Mouse (Mus musculus): ENCODE measurements around the gene Tnfrsf17. TPM values are rescaled to one million over a fixed set of nuclear protein-coding genes. Genes with fewer than 3 reads are reported as not detected.
A peak's percentile ranks its signal among the peaks of the same experiment; 100 is the strongest.
"Not testable (repeated sequence)": the region's sequence is repeated elsewhere in the genome, so short reads cannot be mapped to it uniquely, and the experiment has no call there.

The Tnfrsf17 gene
- 1.2 and 1.5 TPM in 2 replicates for polyA plus RNA-seq (2012; rRNA removed)

DNA sequence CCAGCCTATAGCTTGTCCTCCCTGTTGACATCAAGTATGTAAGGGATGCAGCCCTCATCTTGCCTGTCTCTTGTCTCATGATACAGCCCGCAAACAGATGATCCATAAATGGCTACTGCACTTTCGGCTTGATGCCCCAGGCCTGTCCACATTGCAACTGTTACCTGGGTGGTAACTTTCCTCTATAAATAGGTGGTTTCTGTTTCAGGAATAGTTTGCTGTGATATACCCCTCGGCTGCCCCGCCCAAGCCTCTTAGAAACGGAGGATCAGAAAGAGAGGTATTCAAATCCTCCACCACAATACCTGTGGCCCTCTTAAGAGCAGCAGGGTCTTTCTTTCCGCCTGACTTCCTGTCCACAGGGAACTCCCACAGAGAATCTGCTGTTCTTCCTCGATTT is at the start of gene Tnfrsf17:
TSS of gene Tnfrsf17 (plus strand) at position 301 of the 400 bp plus-strand sequence.
- DNase-seq (ENCODE audit: extremely low spot score in 1 of 2, low spot score in 1 of 2) = no peak

DNA sequence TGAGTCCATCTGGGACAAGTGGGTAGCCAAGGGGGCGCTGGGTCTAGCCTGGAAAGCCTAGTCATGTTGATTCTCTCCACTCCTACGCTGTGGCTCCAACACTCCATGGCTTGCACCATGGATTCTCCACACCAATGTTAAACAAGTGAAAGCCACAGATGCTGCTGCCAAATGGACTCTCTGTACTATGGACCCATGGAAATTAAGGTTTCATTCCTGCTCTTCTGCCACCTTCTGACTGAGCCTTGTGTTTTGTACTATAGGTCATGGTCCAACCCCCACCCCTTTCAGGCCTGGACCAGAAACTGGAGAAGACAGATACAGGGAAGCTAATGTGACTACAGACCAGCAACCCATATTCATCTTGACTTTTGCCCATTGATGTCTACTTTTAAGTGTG is 47.1 kb upstream of the Tnfrsf17 start:
- DNase-seq (ENCODE audit: extremely low spot score in 1 of 2, low spot score in 1 of 2) = no peak

DNA sequence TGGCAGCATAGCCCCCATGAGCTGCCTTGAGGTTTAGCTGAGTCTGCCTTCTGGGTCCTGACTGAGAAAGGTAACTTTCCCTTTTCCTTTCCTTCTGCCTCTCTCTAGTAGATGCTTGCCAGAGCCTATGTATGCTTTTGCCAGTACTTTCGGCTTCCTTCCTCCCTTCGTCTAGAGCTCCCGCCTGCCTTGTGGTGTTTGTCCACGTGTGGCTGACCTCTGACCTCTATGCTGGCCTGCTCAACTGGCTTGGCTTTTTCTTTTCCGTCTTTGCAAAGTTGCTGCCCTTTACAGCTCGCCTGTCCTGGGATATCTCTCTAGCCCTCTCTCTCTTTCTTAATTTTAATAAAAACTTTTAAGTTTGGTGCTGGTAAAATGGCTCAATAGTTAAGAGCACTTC is 43.8 kb upstream of the Tnfrsf17 start:
- DNase-seq (ENCODE audit: extremely low spot score in 1 of 2, low spot score in 1 of 2) = no peak

DNA sequence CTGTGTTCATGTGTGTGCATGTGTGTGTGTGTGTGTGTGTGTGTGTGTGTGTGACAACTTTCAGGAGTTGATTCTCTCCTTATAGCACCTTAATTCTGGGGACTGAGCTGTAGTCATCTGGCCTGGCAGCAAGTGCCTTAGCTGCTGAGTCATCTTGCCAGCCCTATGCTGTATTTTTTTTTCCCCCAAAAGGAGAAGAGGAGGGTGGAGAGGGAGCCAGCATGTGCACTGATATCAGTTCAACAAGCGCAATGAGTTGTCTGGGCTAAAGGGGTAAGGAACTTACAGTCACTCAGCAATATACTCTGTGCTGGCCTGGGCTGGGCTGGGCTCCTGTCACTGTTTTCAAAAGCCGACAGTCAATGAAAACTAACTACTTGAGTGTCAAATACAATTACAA is 43.0 kb upstream of the Tnfrsf17 start:
- DNase-seq (ENCODE audit: extremely low spot score in 1 of 2, low spot score in 1 of 2) = peak in 1 of 2 experiments; percentile 19

DNA sequence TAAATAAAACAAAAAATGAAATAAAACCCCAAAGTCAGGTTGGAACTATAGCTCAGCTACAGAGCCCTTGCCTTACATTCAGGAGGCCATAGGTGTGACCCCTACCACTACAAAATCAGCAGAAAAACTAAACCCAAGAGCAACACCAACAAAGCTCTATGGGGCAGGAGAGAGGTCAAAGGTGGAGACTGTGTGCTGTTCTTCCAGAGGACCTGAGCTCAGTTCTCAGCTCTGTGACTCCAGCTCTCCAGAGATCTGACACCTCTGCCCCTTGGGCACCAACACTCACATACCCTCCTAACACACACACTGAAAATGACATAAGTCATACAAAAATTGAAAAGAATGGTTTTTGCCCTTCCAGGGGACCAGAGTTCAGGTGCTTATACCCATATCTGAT is 42.5 kb upstream of the Tnfrsf17 start:
- DNase-seq (ENCODE audit: extremely low spot score in 1 of 2, low spot score in 1 of 2) = no peak

DNA sequence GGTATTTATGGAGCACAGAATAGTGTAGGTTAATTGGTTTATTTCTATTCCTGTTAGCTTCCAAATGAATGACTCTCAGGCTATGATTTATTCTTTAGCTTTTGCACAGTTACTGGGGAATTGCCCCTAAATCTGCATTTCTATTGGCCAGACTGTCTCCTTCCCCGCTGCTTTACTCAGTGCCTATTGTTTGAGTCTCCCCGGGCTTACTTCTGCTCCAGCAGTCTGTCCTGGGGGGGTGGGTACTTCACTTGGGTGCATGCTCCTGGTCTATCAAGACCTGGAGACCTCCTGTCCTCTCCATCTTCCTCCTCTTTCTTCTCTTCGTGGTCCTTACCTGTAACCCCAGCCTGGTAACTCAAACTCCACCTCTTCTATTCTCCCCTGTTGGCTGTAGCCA is 36.7 kb upstream of the Tnfrsf17 start:
- DNase-seq (ENCODE audit: extremely low spot score in 1 of 2, low spot score in 1 of 2) = no peak

DNA sequence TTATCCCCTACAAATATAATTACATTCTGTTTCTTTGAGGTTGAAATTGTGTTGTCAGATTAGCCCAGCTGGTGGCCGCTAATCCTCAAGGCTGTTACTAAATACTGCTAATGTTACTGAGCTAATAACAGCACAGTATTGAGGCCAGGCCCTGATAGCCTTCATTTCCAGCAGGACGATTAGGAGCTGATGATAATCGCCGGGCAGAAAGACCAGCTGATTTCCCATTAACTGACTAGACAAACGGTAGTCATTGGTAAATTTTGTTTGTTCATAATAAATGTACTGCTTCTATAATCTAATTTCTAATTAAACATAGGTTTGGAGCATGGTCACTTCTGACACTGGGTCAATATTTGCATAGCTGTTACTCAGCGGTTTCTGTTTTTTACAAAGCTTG is 34.8 kb upstream of the Tnfrsf17 start:
- no peak for DNase-seq (ENCODE audit: extremely low spot score in 1 of 2, low spot score in 1 of 2)

DNA sequence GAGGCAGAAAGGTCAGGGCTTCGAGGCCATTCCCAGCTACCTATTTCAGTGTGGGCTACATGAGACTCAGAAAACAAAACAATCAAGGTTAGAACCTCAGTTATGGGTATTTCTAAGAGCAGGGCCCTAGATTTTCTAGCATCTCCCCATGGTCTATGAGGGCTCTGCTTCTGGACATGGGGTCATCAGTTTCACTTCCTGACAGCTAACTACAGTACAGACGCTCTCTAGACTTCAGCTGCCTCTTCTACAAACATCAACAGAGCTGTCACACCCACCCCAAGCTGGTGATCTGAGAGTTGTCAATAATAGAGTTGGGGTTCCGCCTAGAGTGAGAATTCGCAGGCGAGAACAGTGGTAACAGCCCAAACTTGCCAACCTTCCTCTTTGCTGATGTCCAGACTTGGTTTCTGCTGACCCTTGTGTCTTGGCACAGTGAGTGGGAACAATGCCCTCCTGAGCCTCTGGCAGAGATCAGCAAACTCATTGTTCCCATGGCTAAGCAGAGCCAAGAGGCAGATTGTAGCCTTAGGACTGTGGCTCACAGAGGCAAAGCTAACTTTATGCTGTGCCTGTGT is 30.9 kb upstream of the Tnfrsf17 start:
- peak; percentile 11 to 30 for DNase-seq (ENCODE audit: extremely low spot score in 1 of 2, low spot score in 1 of 2)

DNA sequence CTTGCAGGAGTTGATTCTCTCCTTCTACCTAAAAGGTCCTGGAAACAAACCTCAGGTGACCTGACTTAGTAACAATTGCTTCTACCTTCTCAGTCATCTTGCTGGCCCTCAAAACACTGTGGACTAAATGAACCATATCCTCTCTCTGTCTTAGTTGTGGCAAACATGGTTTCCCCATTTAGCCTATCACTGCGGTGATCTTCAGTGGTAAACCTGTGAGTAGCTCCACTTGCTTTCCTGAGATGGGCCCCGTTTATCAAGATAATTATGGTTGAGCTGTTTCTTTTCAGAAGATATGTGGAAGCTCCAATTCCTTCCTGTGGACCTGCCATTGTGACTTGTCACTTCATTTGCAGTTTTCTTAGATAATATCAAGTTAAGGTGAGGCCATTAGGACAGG is 28.7 kb upstream of the Tnfrsf17 start:
- no peak for DNase-seq (ENCODE audit: extremely low spot score in 1 of 2, low spot score in 1 of 2)

DNA sequence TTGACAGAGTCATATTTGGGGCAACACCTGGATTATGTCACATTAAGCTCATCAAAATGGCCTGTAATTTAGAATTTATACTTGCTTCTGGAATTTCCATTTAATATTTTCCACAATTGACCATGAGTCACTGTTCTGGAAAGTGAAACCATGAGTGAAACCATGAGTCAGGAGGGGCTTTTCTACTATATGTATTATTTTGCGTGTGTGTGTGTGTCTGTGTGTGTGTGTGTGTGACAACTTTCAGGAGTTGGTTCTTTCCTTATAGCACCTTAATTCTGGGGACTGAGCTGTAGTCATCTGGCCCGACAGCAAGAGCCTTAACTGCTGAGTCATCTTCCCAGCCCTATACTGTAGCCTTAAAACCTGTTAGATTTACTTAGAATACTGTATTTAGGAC is 27.7 kb upstream of the Tnfrsf17 start:
- DNase-seq (ENCODE audit: extremely low spot score in 1 of 2, low spot score in 1 of 2) = no peak

DNA sequence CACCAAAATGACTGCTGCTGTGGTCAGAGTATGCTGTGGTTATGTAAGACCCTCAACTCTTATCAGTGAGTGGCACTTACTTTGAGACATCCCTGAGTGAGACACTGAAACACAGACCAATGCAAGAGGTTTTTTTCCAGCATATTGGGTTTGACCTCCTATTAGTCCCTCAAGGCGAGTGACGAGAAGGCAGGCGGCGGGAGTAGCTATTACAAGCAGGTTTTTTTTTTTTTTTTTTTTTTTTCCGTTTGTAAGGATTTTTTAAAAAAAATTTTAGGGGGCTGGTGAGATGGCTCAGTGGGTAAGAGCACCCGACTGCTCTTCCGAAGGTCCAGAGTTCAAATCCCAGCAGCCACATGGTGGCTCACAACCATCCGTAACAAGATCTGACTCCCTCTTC is 24.7 kb upstream of the Tnfrsf17 start:
- not testable (repeated sequence) for DNase-seq (ENCODE audit: extremely low spot score in 1 of 2, low spot score in 1 of 2)

DNA sequence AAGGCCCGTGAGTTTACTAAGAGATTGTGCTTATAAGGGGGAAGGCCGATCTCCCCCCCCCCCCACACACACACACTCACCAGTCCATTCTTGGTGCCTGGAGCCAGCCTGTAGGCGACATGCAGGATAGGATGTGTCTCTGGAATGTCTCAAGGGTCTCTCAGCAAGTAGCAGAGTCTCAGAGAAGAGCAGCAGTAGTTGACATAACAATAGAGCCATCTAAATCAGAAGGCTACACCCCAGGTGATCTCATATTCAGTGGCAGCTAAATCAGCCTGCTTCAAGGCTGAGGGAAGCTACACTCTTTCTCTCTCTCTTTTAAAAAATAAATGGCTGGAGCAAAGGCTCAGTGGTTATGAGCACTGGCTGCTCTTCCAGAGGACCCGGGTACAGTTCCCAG is 18.0 kb upstream of the Tnfrsf17 start:
- DNase-seq (ENCODE audit: extremely low spot score in 1 of 2, low spot score in 1 of 2) = not testable (repeated sequence)

DNA sequence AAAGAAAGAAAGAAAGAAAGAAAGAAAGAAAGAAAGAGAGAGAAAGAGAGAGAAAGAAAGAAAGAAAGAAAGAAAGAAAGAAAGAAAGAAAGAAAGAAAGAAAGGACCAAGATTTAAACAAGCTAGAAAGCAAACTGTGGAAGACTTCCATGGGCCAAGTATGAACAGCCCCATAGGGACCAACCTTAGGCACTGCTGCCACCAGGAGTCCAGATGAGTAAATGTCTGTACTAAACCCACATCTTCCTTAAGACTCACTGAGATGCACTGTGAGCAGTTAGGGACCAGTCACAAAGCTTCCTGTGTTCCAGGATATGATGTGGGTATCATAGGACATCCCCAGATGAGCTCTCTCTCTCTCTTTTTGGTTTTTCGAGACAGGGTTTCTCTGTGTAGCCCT is 15.9 kb upstream of the Tnfrsf17 start:
- DNase-seq (ENCODE audit: extremely low spot score in 1 of 2, low spot score in 1 of 2) = peak in 1 of 2 experiments; percentile 37

DNA sequence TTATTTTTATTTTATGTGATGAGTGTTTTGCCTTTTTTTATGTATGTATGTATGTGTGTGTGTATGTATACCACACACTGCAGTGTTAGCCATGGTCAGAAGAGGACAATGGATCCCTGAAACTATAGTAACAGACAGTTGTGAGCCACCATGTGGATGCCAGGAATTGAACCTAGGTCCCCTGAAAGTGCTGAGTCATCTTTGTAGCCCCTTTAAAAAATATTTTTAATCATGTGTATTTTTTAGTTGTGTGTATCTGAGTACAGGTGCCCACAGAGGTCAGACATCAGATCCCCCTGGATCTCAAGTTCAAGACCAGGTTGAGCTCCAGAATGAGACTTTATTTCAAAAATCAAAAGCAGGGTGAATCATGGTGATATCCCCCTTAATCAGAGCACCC is 9.9 kb upstream of the Tnfrsf17 start:
- DNase-seq (ENCODE audit: extremely low spot score in 1 of 2, low spot score in 1 of 2) = no peak

DNA sequence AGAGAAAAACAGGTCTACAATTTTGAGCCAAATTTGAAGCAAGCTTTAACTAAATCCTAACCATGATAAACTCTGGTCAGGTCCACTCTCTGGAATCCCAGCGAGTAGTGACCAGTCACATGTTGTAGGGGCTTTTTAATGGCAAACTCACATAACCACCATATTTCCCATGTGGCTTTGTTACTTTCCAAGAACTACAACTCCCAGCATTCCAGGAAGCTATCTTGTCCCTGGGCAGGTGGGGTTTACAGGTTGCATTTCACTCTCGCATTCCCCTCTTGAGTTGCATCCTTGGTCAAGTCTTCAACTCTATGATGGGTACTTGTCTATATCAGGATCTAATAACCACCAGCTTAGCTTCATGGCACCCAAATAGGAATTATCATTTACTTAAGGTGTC is 8.1 kb upstream of the Tnfrsf17 start:
- DNase-seq (ENCODE audit: extremely low spot score in 1 of 2, low spot score in 1 of 2) = no peak

DNA sequence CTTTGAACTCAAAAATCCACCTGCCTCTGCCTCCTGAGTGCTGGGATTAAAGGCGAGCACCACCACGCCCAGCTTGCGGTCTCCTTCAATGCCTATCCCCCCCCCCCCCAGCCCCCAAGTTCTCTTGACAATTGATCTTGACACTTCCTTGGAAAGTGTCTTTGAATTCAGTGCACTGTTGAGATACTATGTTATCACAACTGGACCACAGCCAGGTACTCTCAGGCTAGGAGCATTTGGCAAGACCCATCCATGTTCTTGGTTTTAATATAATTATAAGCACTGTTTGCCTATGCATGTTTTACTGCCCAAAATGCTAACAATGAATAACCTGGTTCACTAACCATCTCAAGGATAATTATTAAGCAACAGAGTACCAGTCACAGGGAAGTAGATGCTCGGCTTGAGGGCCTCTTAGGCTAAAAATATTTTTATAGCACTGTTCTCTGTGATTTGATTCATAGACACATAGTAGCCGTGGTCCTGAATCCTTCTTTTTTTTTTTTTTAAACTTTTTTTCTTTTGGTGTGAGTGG is 2.2 kb downstream of the Tnfrsf17 start:
- no peak for DNase-seq (ENCODE audit: extremely low spot score in 1 of 2, low spot score in 1 of 2)

DNA sequence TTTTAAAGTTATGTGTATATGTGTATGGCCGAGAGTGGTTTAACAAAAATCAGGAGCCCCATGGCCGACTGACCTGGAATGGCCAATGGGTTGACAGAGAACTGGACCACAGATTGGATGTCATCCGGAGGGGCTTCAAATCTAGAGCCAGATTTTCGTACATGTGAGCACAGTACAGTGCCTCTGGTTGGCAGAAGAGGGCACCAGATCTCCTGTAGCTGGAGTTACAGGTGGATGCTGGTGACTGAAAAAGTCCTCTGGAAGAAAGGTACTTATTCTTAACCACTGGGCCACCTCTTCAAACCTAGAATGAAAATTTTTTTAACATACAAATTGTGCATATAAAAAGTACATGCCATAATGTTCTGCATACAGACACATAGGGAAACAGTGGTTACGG is 3.1 kb downstream of the Tnfrsf17 start:
- no peak for DNase-seq (ENCODE audit: extremely low spot score in 1 of 2, low spot score in 1 of 2)

DNA sequence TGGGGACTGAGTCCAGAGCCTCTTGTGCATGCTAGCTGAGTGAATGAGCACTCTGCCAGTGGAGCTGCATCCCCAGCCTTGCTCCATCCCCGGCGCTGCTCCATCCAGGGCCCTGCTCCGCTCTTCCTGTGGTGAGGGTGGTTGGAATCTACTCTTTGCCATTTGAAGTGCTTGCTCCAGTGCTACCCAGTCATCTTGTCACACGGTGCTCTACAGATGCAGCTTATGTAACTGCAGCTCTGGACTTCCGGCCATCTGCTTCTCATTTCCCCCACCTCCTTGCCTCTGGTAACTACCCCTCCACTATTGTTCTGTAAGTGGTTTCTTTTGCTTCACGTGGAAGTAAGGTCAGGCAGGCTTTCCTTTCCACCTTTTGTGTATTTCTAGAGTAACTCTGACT is 3.7 kb downstream of the Tnfrsf17 start:
- DNase-seq (ENCODE audit: extremely low spot score in 1 of 2, low spot score in 1 of 2) = no peak

DNA sequence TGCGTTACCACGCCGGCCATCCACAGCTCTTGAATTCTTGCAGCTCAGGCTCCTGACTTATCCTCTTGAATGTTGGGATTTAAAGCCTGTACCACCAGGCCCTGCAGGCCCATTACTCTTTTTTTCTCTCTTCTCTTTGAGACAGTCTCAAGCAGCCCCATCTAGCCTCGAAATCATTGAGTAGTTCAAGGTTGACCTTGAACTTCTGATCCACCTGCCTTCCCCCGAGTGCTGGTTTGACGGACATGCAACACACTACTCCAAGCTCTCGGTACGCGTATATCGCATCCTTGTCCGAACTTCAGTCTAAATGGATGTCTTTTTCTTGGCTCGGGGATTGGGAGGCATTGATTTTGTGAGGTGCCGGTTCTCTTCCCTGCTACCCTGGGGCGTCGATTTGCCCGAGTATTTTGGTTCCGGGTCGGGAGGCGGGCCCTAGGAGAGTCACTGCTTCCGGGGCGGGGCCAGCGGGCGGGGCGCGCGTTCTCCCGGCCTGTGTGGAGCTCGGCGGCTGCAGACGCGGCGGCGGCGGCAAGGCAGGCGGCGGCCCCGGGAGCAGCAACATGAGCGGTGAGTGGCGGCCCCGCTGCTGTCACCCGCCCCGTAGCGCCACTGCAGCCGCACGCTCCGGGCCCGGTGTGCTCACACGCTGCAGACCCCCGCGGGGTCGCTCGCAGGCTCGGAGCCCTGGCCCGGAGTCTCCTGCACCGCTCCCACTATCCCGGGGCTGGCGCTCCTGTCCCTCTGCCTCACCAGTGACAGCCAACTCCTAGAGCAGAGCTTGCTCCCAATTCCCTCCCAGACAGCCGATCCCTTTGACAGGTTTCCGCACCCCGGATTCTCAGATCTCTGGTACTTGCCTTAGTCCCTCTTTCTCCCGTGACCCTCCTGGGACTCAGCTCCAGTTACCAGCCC is 9.1 kb downstream of the Tnfrsf17 start, which contains the start of gene Snx29:
TSS of gene Snx29 (plus strand) at position 500 of the 915 bp plus-strand sequence.
- peak; percentile 86 to 99 for DNase-seq (ENCODE audit: extremely low spot score in 1 of 2, low spot score in 1 of 2)

DNA sequence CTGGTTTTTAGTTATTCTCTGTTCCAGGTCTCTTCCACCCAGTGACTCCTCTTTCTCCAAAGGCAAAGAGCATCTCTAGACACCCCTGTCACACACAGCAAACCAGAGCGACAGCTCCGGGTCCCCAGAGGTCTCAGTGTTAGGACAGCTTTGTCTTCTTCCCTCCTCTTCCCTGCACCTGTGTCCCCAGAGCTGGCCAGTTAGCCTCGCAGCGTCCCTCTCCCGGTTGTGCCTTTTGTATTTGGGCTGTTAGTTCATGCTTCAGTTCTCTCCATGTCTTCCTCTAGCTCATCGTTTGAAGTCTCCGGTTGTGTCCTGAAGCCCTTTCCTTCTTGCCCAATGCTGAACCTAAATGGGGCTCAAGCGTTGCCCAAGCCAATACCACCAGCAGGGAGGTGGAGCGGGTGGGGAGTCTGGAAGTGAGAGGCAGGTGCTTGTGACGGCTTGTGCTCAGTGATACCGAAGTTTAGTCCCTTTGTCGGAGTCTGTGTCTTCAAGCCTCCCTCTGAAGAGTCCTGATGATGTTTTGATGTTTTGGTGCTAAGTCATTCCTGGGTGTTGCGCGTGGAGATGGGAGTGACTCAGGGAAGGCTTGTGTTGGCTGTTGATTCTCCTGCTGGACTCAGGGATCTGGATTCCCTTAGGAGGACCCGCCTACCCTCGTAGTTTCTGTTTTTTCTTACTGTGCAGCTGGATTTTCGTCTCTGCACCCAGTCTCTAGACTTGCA is 9.9 kb downstream of the Tnfrsf17 start:
- DNase-seq (ENCODE audit: extremely low spot score in 1 of 2, low spot score in 1 of 2) = peak in 1 of 2 experiments; percentile 36
